Mouse (Mus musculus) embryonic facial prominence, embryonic 10.5 days (tissue): ENCODE measurements at regions not wholly inside any gene's neighbourhood (a gene's known extent, or its start where the extent isn't known, plus 50 kb on each side); places are given as distances from the start of the nearest gene placed in this dataset.

Experiments used
- DNase-seq: peaks from one replicate; pipeline ENCODE4 v3.0.0-alpha.2; 2017; ENCODE audit warnings: low spot score
- H3K27ac ChIP-seq: fragments of 300-500 bp; sonication (generic); replicated peaks from 2 replicates; pipeline ENCODE4 v1.5.1; 2016; ENCODE audit warnings: mild to moderate bottlenecking
- H3K27me3 ChIP-seq: fragments of 300-500 bp; sonication (generic); replicated peaks from 2 replicates; pipeline ENCODE4 v1.6.1; 2016; ENCODE audit warnings: low read depth, mild to moderate bottlenecking; ENCODE audit not compliant: poor library complexity, severe bottlenecking
- H3K36me3 ChIP-seq: fragments of 300-500 bp; sonication (generic); replicated peaks from 2 replicates; pipeline ENCODE4 v1.6.1; 2016; ENCODE audit warnings: mild to moderate bottlenecking, moderate library complexity
- H3K4me1 ChIP-seq: fragments of 300-500 bp; sonication (generic); 2 replicates; pipeline ENCODE4 v1.6.1; 2016
- H3K4me3 ChIP-seq: fragments of 300-500 bp; sonication (generic); 2 replicates; pipeline ENCODE4 v1.5.1; 2016; ENCODE audit warnings: mild to moderate bottlenecking, moderate library complexity
- H3K9me3 ChIP-seq: fragments of 300-500 bp; sonication (generic); 2 replicates; pipeline ENCODE4 v1.6.1; 2016; ENCODE audit warnings: mild to moderate bottlenecking
- whole genome bisulfite sequencing: fragments of 180-500 bp; shearing (Covaris S2); methylation state at CpG from one replicate; pipeline ENCODE4 v1.1.7; 2016; 5-methylcytosine and 5-hydroxymethylcytosine counted together

DNA sequence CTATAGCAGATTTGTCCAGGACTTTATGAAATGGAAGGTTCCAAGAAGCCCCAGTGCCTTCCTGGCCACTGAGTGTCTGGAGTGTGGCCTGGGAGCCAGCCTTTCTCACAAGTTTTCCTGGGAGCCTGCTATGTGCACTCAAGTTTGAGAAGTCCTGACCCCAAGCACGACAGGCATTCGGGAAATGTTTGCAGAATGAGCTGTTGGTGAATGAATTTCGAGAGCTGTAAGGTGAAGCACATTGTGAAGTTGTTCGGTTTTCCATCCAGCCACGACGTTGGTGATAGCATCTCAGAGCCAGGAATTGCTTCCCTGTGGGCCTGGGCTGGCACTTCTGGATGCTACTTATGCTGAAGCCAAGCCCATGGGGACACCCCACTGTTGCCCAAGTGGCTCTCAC is 88.9 kb downstream of the Vegfa start:
- H3K9me3 ChIP-seq: no peaks in the 10 kb centered on the region
- peaks cover 18% of the 10 kb centered on the region for H3K4me1 ChIP-seq
- H3K27me3 ChIP-seq: 0 out of 2 replicates have a peak, but pooled peaks cover 3% of the 10 kb centered on the region
- H3K4me3 ChIP-seq: no peak overlapping the region
- H3K36me3 ChIP-seq: no peaks in the 10 kb centered on the region
- DNase-seq: no peak
- 77% methylated on average over 6 of the region's 6 CpGs for WGBS
- no peak overlapping the region for H3K27ac ChIP-seq

- WGBS: 75% methylated on average over 4 of the region's 4 CpGs
- no peaks in the 10 kb centered on the region for H3K9me3 ChIP-seq
Observed at GRCm38 (mm10) chr17:45941890-45942375, 90.2 kb downstream of the Vegfa start.

DNA sequence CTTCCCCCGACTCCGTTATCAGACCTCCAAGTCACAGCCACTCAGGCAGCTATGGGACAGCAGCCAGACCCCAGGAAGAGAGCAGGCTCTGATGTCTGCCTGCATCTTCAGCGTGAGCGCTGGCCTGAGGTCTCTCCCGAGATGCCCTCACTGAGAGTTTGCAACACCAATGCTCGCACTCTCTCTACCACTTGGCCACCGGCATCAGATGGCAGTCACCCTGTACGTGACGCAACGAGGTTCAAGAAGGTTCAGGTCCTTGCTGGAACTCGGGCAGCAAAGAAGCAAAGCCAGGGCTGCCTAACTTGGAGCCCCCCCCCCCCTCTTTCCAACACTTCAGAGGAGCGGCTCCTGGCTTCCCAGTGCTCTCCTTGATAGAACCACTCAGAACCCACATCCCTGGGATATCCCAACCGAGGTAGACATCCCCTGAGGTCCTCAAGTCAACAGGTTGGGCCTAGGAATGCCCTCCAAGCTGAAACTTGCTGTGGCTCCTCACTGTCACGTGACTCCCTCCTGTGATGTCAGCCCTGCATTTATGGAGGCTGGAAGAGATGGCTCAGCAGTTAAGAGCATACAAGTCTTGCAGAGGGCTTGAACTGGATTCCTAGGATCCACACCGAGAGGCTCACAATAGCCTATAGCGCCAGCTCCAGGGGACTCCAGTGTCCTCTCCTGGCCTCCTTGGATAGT is 91.9 kb downstream of the Vegfa start:
- 88% methylated on average over 16 of the region's 16 CpGs for WGBS
- Histone ChIP-seq H3K4me3 (no peak overlapping the region), H3K27ac (no peak overlapping the region), H3K36me3 (no peaks in the 10 kb centered on the region), H3K27me3 (peaks cover 12% of the 10 kb centered on the region), H3K9me3 (no peaks in the 10 kb centered on the region), H3K4me1 (peaks cover 37% of the 10 kb centered on the region)
- no peak for DNase-seq

More at GRCm38 (mm10) chr17:45941890-45942375, 90.2 kb downstream of the Vegfa start:
- Histone ChIP-seq H3K27me3 (0 out of 2 replicates have a peak, but pooled peaks cover 6% of the 10 kb centered on the region), H3K27ac (no peak overlapping the region), H3K4me3 (no peak overlapping the region), H3K36me3 (no peaks in the 10 kb centered on the region), H3K4me1 (peaks cover 26% of the 10 kb centered on the region)
- DNase-seq: no peak

DNA sequence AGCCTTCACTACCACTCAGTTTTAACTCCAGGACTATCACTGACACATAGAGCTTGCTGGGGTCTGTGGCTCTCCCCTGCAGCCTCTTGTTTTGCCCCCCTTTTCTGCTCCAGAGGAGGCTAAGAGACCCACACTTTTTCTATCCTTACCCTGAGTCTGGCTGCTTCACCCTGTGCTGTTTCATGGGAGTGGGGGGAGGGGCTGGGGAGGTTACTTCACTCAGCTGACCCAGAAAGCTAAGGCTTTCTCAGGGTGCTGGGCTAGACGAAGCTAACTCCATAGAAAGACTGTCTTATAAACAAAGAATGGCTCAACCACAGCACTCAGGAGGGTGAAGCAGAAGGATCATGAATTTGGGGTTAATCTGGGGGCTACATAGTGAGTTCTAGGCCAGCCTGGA is 93.9 kb downstream of the Vegfa start:
- 30% methylated on average over 1 of the region's 1 CpGs for WGBS
- Histone ChIP-seq H3K27ac (0 out of 2 replicates have a peak overlapping the region, but pooled peaks have one; percentile 55), H3K4me1 (peaks cover 50% of the 10 kb centered on the region), H3K9me3 (no peaks in the 10 kb centered on the region), H3K27me3 (peaks cover 23% of the 10 kb centered on the region), H3K36me3 (no peaks in the 10 kb centered on the region), H3K4me3 (no peak overlapping the region)
- no peak for DNase-seq

DNA sequence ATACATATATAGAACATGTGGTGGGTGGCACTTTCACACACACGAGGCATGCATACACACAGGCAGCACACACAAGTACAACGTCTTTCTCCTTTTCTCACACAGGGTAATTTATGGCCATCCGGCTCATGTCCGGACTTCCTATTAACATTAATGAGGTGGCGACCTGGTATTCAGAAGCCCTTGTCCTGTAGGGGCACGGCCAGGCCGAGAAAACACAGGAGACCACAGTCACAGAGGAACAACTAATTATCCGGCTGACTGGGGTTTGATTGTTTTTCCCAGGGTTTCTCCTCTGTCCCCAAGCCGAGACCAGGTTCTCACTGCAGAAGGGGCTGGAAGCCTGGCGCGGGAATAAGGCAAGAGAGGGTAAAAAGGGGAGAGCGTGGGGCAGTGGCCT is 95.6 kb downstream of the Vegfa start:
- Histone ChIP-seq H3K4me3 (no peak overlapping the region), H3K27me3 (peaks cover 23% of the 10 kb centered on the region), H3K4me1 (peaks cover 59% of the 10 kb centered on the region), H3K27ac (peak overlapping the region; percentile 61; the same call in 1 of the 2 replicates), H3K9me3 (no peaks in the 10 kb centered on the region), H3K36me3 (no peaks in the 10 kb centered on the region)
- DNase-seq: no peak
- WGBS: 24% methylated on average over 12 of the region's 12 CpGs

GRCm38 (mm10) chr17:45935291-45935690 is 96.9 kb downstream of the Vegfa start:
- Histone ChIP-seq H3K36me3 (no peaks in the 10 kb centered on the region), H3K27me3 (peaks cover 23% of the 10 kb centered on the region), H3K9me3 (no peaks in the 10 kb centered on the region), H3K4me1 (peaks cover 67% of the 10 kb centered on the region), H3K4me3 (no peak overlapping the region), H3K27ac (no peak overlapping the region)
- WGBS: 88% methylated on average over 4 of the region's 4 CpGs
- DNase-seq: no peak

DNA sequence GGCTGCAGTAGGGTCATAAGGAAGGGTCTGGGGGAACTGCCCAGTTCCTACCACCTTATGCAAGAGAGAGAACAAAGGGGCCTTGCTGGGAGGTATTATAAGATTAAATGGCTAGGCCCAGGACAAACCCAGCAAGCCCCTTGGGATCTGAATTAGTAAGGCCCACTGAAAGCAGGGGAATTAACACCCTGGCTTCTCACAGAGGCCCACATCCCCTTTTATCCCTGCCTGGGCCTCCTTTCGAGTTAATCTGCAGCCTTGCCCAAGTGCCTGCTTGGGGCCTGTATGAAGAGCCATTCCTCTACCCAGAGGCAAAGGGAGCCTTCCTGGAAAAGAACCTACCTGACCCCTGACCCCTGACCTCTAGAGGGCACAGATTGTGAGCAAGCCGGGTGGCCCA is 98.2 kb downstream of the Vegfa start:
- Histone ChIP-seq H3K27ac (peak overlapping the region; percentile 58), H3K27me3 (peaks cover 24% of the 10 kb centered on the region), H3K36me3 (no peaks in the 10 kb centered on the region), H3K4me1 (peaks cover 78% of the 10 kb centered on the region), H3K4me3 (no peak overlapping the region), H3K9me3 (no peaks in the 10 kb centered on the region)
- WGBS: 12% methylated on average over 2 of the region's 2 CpGs
- DNase-seq: no peak

- DNase-seq: no peak
- Histone ChIP-seq H3K27me3 (peaks cover 24% of the 10 kb centered on the region), H3K9me3 (no peaks in the 10 kb centered on the region), H3K27ac (peak overlapping the region; percentile 41; the same call in 1 of the 2 replicates), H3K36me3 (no peaks in the 10 kb centered on the region), H3K4me1 (peaks cover 81% of the 10 kb centered on the region), H3K4me3 (no peak overlapping the region)
- WGBS: 41% methylated on average over 10 of the region's 10 CpGs
Observed at GRCm38 (mm10) chr17:45933034-45933433, 99.1 kb downstream of the Vegfa start.

GRCm38 (mm10) chr17:45932611-45933010 is 99.6 kb downstream of the Vegfa start:
- Histone ChIP-seq H3K4me3 (no peak overlapping the region), H3K27ac (peak overlapping the region; percentile 41; the same call in 1 of the 2 replicates), H3K9me3 (no peaks in the 10 kb centered on the region), H3K36me3 (no peaks in the 10 kb centered on the region), H3K4me1 (peaks cover 81% of the 10 kb centered on the region), H3K27me3 (peaks cover 24% of the 10 kb centered on the region)
- WGBS: 58% methylated on average over 6 of the region's 6 CpGs
- DNase-seq: no peak

DNA sequence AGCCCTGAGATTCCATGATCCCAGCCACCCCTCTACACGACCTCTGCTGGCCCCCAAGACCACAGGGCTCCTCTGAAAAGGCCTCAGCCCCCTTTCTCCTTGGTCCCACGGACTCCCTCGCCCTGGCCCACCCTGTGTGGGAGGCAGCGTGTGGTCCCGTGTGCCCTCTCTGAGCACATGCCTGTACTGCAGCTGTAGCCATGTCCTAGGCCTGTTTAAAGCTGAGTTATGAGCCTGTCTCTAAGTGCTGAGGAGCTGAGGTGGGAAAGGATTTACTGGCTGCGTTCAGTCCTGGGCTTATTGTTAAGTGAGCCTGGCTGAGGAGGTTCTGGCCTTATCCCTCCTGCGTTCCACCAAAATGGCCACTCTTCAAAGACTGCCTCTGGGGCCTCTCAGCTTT is 102.6 kb downstream of the Vegfa start:
- Histone ChIP-seq H3K27me3 (peaks cover 21% of the 10 kb centered on the region), H3K36me3 (no peaks in the 10 kb centered on the region), H3K4me3 (no peak overlapping the region), H3K9me3 (no peaks in the 10 kb centered on the region), H3K27ac (peak overlapping the region; percentile 83), H3K4me1 (peaks cover 66% of the 10 kb centered on the region)
- DNase-seq: no peak
- WGBS: 75% methylated on average over 7 of the region's 7 CpGs

DNA sequence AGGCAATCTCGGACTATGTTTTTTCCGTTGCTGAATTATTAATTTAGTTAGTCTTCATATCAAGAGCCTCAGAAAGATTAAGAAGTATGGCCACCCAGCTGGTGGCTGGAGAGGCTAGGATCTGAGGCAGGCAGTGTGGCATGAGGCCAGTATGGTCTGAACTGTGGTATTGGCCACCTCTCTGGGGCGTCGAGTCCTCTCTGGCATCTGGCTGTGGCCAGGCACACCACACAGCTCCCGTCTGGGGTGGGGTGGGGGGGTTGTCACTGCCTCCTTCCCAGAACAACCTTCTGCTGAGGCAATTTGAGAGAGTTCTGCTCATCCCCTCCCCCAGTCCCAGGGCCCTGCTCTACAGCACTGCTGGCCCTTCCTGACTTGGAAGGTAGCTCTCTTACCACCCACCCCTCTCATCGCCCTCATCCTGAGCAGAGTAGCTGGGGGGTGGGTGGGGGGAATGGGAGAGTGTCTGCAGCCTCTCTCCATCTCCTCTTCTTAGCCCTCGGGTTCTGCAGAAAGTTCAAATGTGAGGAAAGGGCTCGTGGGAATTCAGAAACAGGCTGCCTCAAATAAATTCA is 103.2 kb downstream of the Vegfa start:
- H3K4me1 ChIP-seq: peaks cover 60% of the 10 kb centered on the region
- WGBS: 59% methylated on average over 8 of the region's 8 CpGs
- H3K27ac ChIP-seq: peak overlapping the region; percentile 75
- no peaks in the 10 kb centered on the region for H3K9me3 ChIP-seq
- H3K4me3 ChIP-seq: no peak overlapping the region
- H3K36me3 ChIP-seq: no peaks in the 10 kb centered on the region
- peaks cover 20% of the 10 kb centered on the region; the same call in 1 of the 2 replicates for H3K27me3 ChIP-seq
- DNase-seq: peak; percentile 39

DNA sequence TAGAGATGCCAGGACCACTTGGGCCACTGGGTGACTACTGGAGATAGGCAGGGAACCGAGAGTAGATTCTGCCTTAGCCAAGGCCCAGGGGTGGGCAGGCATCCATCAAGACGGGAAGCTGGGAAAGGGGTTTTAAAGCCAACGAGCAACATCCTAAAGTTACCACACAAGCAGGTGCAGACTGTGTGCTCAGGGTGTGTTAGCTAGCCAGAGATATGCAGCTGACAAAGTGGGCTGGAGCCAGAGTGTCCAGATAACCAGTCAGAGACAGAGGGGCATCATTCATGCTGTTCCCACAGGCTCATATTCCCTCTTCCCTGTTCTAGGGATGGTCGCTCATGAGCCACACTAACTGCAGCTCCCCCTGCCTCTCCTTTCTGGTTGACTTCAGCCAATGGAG is 104.2 kb downstream of the Vegfa start:
- H3K27me3 ChIP-seq: peaks cover 17% of the 10 kb centered on the region; the same call in 1 of the 2 replicates
- DNase-seq: no peak
- H3K4me3 ChIP-seq: no peak overlapping the region
- H3K9me3 ChIP-seq: no peaks in the 10 kb centered on the region
- H3K27ac ChIP-seq: no peak overlapping the region; the same call in 1 of the 2 replicates
- no peaks in the 10 kb centered on the region for H3K36me3 ChIP-seq
- H3K4me1 ChIP-seq: peaks cover 55% of the 10 kb centered on the region
- WGBS: 87% methylated on average over 4 of the region's 4 CpGs

GRCm38 (mm10) chr17:45925845-45926244 is 106.3 kb downstream of the Vegfa start:
- peak overlapping the region; percentile 52 for H3K27ac ChIP-seq

More at GRCm38 (mm10) chr17:45925845-45926244, 106.3 kb downstream of the Vegfa start:
- Histone ChIP-seq H3K4me3 (no peak overlapping the region), H3K27me3 (peaks cover 17% of the 10 kb centered on the region; the same call in 1 of the 2 replicates), H3K9me3 (no peaks in the 10 kb centered on the region), H3K36me3 (no peaks in the 10 kb centered on the region), H3K4me1 (peaks cover 46% of the 10 kb centered on the region)
- 63% methylated on average over 6 of the region's 6 CpGs for WGBS
- DNase-seq: no peak
